Mouse (Mus musculus) cortical plate, adult 2 months (tissue): Measurements from ENCODE around the gene Cby3. TPM values are rescaled to one million over a fixed set of nuclear protein-coding genes. Genes with fewer than 3 reads are reported as not detected.
"Not testable (repeated sequence)": the region's sequence is repeated elsewhere in the genome, so short reads cannot be mapped to it uniquely, and the experiment has no call there.

Experiments used
- H3K27ac ChIP-seq: fragments of 200-500 bp; 2 replicates; pipeline ENCODE4 v1.5.1; 2012; ENCODE audit warnings: low read length, control low read depth, inconsistent platforms; ENCODE audit not compliant: insufficient read depth
- H3K4me1 ChIP-seq: fragments of 200-500 bp; 2 replicates; pipeline ENCODE4 v1.6.1; 2011; ENCODE audit warnings: low read length; ENCODE audit not compliant: control insufficient read depth, insufficient read depth
- H3K4me3 ChIP-seq: fragments of 200-500 bp; 2 replicates; pipeline ENCODE4 v1.5.1; 2011; ENCODE audit warnings: mild to moderate bottlenecking, low read length, control low read depth; ENCODE audit not compliant: insufficient read depth
- CTCF ChIP-seq: fragments of 200-500 bp; IDR thresholded peaks from 2 replicates; pipeline ENCODE4 v1.5.1; 2011; ENCODE audit warnings: mild to moderate bottlenecking, control low read depth, low read length; ENCODE audit not compliant: insufficient read depth; ENCODE audit errors: extremely low read depth
- POLR2A ChIP-seq: fragments of 200-500 bp; IDR thresholded peaks from 2 replicates; pipeline ENCODE4 v1.6.1; 2011; ENCODE audit warnings: mild to moderate bottlenecking, low read length, control low read depth; ENCODE audit not compliant: insufficient read depth; ENCODE audit errors: extremely low read depth
- polyA plus RNA-seq: library from polyadenylated mRNA; depleted of rRNA; stranded (reverse); fragments of >200 nt; gene quantifications from 2 replicates; pipeline ENCODE4 v1.2.3, GENCODE M21; 2012

Gene Cby3
- polyA plus RNA-seq, 1 experiment = 0.71 TPM

DNA sequence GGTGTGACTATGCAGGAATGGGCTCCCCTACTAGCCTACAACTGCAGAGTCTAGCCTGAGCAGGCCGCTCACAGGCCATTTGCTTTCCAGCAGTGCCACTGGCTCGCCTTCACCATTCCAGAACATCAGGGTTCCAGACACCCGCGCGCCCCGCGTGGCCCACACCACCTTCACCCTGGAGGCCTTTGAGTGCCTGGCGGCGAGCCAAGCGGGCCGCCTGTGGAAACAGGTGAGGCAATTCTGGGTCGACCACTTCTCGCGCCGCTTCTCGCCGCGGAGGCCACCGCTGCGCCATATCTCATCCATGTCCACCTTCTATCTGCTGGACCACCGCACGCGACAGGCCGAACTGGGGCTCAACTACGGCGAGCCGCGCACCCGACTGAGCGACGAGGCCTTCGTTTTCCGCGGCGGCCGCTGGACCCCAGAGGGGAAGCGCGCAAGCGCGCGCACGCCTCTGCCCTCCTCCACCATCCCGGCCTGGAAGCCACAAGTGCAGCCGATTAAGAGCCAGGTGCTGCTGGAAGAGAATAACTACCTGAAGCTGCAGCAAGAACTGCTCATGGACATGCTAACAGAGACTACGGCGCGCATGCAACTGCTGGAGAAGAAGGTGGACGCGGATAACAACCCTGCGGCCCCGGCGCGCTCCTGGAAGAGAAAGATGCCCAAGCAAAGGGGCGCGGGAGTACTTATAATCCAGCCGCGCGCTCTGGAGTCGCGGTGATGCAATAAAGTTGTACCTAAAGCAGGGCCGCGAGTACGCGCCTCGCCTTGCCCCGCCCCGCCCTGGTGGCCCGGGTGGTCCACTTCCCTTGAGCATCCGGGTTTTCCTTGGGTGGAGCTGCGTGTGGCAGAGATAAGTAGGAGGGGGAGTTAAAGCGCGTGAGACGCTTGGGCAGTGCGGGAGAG is 4.9 kb downstream of the Cby3 start:
- TF ChIP-seq CTCF = no peak
- peak; percentile 31; the same call in 1 of the 2 replicates for TF ChIP-seq POLR2A
- peak overlapping the region; percentile 80 for H3K27ac ChIP-seq
- H3K4me1 ChIP-seq = no peaks in the 10 kb centered on the region
- H3K4me3 ChIP-seq = peak overlapping the region; percentile 69

DNA sequence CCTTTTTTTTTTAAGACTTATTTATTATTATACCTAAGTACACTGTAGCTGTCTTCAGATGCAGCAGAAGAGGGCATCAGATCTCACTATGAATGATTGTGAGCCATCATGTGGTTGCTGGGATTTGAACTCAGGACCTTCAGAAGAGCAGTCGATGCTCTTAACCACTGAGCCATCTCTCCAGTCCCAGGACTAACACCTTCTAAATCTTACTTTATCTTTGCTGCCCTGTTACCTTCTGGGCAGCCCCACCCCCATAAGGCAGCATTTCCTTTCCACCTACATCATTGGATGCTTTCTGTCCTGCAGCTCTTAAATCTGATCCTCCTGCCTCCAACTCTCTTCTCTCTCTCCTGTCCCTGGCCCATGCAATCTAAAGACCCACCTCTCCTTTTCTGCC is 7.0 kb downstream of the Cby3 start:
- H3K27ac ChIP-seq, H3K4me3 ChIP-seq, H3K4me1 ChIP-seq: not testable (repeated sequence)

DNA sequence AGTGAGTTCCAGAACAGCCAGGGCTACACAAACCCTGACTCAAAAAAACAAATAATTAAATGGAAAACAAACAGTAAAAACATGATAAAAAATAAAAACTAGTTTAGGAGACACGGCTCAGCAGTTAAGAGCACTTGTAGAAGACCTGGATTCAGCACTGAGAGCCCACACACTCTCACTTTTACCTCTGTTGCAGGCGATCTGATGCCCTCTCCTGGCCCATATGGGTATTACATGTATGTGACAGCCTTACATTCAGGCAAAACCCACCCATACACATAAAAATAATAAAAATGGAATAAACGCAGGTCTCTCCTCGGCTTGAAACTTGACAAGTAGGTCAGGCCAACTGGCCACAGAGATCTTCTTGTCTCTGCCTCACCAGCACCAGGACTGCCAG is 10.3 kb downstream of the Cby3 start:
- H3K4me1 ChIP-seq = no peaks in the 10 kb centered on the region
- peak; percentile 94 for TF ChIP-seq CTCF
- no peak for TF ChIP-seq POLR2A
- no peak overlapping the region for H3K4me3 ChIP-seq
- no peak overlapping the region for H3K27ac ChIP-seq

DNA sequence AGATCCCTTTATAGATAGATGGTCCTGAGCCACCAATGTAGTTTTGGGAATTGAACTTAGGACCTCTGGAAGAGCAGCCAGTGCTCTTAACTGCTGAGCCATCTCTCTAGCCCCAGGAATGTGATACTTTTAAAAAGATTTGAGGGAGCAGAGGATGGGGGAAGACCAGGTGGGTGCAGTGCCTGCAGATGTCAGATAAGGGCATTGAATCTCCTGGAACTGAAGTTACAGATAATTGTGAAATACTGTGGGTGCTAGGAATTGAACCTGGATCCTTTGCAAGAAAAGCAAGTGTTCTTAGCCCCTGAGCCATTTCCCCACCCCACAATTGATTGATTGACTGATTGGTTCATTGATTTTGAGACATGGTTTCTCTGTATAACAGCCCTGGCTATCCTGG is 11.1 kb downstream of the Cby3 start:
- Histone ChIP-seq H3K27ac (no peak overlapping the region), H3K4me1 (no peaks in the 10 kb centered on the region), H3K4me3 (no peak overlapping the region)
- TF ChIP-seq CTCF (no peak), POLR2A (no peak)

DNA sequence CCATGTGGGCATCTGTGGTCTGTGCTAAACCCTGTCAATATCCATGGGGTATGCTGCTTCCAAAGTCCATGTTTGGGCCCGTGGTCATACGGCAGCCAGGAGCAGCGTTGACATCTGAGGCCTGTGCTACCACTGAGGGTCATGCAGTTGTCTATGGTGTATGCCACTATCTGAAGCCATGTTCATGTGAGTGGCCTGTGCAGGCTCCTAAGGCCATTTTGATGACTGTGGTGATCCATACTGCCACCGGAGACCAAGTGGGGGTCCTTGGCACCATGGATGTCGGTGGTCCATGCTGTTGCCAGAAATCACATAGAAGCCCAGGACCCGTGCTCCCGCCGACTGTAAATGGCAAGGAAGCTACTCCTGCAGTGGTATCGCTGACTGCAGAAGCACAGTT is 13.3 kb downstream of the Cby3 start:
- TF ChIP-seq POLR2A (no peak), CTCF (no peak)
- no peaks in the 10 kb centered on the region for H3K4me1 ChIP-seq
- H3K4me3 ChIP-seq = no peak overlapping the region
- no peak overlapping the region for H3K27ac ChIP-seq

DNA sequence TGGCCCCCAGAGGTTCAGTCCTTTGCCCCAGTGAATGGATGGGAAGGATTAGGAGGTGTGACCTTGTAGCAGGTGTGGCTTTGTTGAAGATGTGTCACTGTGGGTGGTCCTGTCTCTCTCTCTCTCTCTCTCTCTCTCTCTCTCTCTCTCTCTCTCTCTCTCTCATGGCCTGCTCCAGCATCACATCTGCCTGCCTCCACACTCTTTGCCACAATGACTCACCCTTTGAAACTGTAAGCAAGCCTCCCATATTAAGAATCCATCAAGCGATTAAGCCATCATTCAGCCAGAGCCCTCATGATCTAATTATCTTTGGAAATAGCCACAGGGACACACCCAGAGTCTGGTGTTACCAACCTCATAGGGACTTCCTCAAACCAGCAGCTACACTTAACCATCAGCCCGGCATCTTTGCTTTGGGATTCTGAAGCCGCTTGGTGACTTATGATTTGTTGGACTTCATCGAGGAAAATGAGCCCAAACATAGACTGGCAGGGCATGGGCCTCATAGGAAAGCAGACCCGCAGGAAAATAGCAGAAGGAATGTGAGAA is 15.2 kb downstream of the Cby3 start:
- Histone ChIP-seq H3K4me3 (no peak overlapping the region), H3K4me1 (no peaks in the 10 kb centered on the region), H3K27ac (no peak overlapping the region)
- TF ChIP-seq CTCF = no peak
- no peak for TF ChIP-seq POLR2A

DNA sequence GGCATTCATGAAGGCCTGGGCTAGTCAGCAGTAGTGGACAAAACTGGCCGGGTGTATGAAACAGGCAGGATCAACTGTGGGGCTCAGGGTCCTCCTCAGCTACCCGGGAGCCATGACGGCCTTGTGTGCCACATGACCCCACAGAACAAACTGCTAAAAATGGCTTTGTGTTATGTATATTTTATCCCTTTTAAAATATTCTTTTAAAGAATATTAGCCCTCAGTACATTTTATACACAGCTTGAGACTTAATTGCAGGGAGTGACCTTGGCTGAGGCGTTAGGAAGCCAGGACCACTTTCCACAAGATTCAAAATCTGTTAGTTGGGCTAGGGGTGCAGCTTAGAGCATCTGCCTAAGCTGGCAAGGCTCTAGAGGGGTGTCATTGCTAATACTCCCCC is 16.7 kb downstream of the Cby3 start:
- H3K4me3 ChIP-seq = no peak overlapping the region; the same call in 1 of the 2 replicates
- no peak overlapping the region for H3K27ac ChIP-seq
- no peaks in the 10 kb centered on the region for H3K4me1 ChIP-seq
- no peak for TF ChIP-seq POLR2A
- TF ChIP-seq CTCF = no peak

DNA sequence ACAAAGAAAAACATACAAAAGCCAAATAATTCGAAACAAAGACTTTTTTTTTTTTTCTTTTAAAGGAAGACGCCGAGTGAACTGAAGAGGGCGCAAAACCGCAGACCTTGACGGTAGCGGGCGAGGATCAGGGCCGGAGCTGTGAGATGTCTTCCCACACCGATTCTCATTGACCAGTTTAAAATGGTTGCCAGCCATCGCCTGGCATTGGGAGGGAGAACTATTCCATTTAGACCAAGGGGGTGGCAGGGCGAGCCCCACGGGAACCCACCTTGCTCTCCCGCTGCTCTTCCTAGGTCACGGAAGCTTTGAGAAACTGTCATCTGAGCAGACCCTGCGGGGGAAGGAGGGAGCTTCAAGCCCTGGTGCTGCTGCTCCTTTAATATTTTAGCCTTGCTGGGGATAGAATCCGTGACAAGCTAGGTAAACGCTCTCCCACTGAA is 17.2 kb downstream of the Cby3 start:
- Histone ChIP-seq H3K4me3 (peak overlapping the region; percentile 42), H3K27ac (no peak overlapping the region), H3K4me1 (peaks cover 2% of the 10 kb centered on the region; the same call in 1 of the 2 replicates)
- TF ChIP-seq POLR2A (peak; percentile 61; the same call in 1 of the 2 replicates), CTCF (peak; percentile 33; the same call in 1 of the 2 replicates)

DNA sequence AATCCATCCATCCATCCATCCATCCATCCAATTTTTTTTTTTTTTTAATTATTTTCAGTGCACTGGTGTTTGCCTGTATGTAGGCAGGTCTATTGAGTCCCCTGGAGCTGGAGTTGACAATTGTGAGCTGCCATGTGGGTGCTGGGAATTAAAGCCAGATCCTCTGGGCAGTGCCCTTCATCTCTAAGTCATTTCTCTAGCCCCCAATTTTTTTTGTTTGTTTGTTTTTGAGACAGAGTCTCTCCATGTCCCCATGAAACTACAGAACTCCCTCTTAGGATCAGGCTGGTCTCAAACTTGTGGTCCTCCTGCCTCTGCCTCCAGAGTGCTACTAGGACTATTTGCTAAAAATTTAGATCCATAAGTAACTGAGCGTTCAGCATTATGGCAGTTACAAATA is 17.6 kb downstream of the Cby3 start:
- TF ChIP-seq CTCF (no peak), POLR2A (no peak)
- Histone ChIP-seq H3K4me3 (no peak overlapping the region; the same call in 1 of the 2 replicates), H3K27ac (no peak overlapping the region), H3K4me1 (peaks cover 2% of the 10 kb centered on the region; the same call in 1 of the 2 replicates)

DNA sequence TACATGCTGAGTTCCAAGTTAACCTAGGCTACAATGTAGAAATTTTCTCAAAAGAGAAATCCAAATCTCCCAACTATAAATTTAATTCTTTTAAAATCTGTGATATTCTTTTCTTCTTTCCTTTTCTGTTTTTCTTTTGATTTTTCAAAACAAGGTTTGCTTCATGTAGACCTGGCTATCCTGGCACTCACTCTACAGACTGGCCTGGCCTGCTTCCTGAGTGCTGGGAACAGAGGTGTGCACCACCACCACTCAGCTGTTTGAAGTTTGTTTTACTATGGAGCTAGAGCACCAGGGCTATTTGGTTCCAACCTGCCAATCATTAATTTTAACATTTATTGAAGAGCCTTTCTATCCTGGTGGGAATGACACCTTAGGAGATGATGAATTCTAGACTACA is 18.8 kb downstream of the Cby3 start:
- H3K27ac ChIP-seq = no peak overlapping the region
- H3K4me1 ChIP-seq = peaks cover 2% of the 10 kb centered on the region; the same call in 1 of the 2 replicates
- no peak for TF ChIP-seq POLR2A
- TF ChIP-seq CTCF = no peak
- H3K4me3 ChIP-seq = no peak overlapping the region
